Mouse (Mus musculus): Measurements from ENCODE around the gene Col20a1. TPM values are rescaled to one million over a fixed set of nuclear protein-coding genes. Genes with fewer than 3 reads are reported as not detected.
A peak's percentile ranks its signal among the peaks of the same experiment; 100 is the strongest.

The Col20a1 gene
- total and polyA plus RNA-seq, 2 experiments from 2014 or later, result 0.05 to 0.15 TPM

DNA sequence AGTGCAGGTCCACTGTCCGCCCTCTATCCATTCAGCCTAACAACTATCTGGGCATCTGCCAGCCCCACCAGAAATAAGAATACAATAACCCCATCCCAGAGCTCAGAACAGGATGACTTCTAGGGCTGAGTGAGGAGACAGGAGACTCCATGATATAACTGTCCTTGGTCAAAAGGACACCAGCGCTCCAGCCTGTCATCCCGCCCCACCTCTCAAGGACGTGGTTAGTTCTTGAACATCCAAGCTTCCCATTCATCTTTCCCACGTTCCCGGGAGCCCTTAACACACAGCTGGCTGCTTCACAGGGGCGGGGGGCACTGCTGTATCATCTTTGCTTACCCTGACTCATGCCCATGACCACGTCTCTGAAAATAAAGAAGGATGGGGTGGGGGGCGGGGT is 62.7 kb downstream of the Col20a1 start:
- no peak for ATAC-seq (ENCODE audit: insufficient read depth, low read depth)
- Histone ChIP-seq H3K36me3 (replicated peaks; ENCODE audit: control insufficient read depth, insufficient read depth, low read length) (no peaks in the 10 kb centered on the region), H3K9ac (replicated peaks; ENCODE audit: low read depth, low read length) (no peak overlapping the region), H3K27me3 (ENCODE audit: control insufficient read depth, insufficient read depth, low read length) (peaks cover 28% of the 10 kb centered on the region), H3K4me2 (ENCODE audit: low read depth, low read length) (no peak overlapping the region), H3K9me3 (replicated peaks; ENCODE audit: control insufficient read depth, low read length) (no peaks in the 10 kb centered on the region), H3K27ac (ENCODE audit: low read depth) (no peak overlapping the region), H3K4me1 (ENCODE audit: control insufficient read depth, insufficient read depth) (no peaks in the 10 kb centered on the region), H3K4me3 (ENCODE audit: low read depth, low read length) (no peak overlapping the region)
- TF ChIP-seq CTCF (IDR thresholded peaks at IDR 0.05; ENCODE audit: low read depth) (no peak), EP300 (IDR thresholded peaks at IDR 0.05; ENCODE audit: low read depth) (no peak)
- WGBS, result 76% methylated on average over 9 of the region's 9 CpGs
- no peak for DNase-seq (ENCODE audit: low spot score)

DNA sequence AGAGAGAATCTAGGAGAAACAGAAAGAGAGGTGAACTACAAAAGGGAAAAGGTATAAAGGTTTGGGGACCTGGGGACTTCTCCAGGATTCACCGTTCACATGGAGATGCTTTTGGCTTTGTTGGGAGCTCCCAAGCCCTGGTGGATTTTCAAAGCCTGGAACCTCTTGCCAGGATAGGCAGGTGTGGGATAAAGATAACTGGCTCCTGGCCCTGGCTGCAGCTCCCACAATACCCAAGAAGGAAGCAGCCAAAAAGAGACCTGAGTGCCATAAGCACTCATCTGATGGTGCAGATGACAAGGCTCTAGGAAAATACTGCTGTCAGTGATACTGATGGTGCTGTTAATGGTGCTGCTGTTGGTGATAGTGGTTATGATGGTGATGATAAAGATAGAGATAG is 65.8 kb downstream of the Col20a1 start:
- Histone ChIP-seq H3K27me3 (ENCODE audit: control insufficient read depth, insufficient read depth, low read length) (peaks cover 34% of the 10 kb centered on the region), H3K9ac (replicated peaks; ENCODE audit: low read depth, low read length) (no peak overlapping the region), H3K4me2 (ENCODE audit: low read depth, low read length) (no peak overlapping the region), H3K27ac (ENCODE audit: low read depth) (no peak overlapping the region), H3K36me3 (replicated peaks; ENCODE audit: control insufficient read depth, insufficient read depth, low read length) (no peaks in the 10 kb centered on the region), H3K4me1 (ENCODE audit: control insufficient read depth, insufficient read depth) (no peaks in the 10 kb centered on the region), H3K9me3 (replicated peaks; ENCODE audit: control insufficient read depth, low read length) (no peaks in the 10 kb centered on the region), H3K4me3 (ENCODE audit: low read depth, low read length) (no peak overlapping the region)
- ATAC-seq (ENCODE audit: insufficient read depth, low read depth) (no peak), DNase-seq (ENCODE audit: low spot score) (no peak)
- TF ChIP-seq CTCF (IDR thresholded peaks at IDR 0.05; ENCODE audit: low read depth) (no peak), EP300 (IDR thresholded peaks at IDR 0.05; ENCODE audit: low read depth) (no peak)
- WGBS, result 94% methylated on average over 1 of the region's 1 CpGs

DNA sequence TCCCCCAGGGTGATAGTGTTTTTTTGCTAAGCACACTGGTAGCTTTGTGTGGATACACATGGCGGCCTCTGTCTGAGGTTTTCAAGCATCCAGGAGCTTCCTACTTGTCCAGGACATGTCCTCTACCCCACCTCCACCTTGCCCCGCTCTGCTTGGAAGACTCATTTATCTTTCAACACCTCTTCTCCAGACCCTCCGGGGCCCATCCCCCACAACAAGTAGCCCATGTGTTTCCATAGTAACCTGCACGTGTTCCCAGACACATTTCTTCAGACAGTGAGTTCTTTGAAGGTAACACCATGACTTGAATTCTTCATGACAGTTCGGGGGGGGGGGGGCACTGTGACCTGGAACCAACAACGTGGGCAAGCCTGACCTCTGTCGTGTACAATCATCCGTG is 71.0 kb downstream of the Col20a1 start:
- ATAC-seq (ENCODE audit: insufficient read depth, low read depth) (no peak), DNase-seq (ENCODE audit: low spot score) (no peak)
- peaks cover 20% of the 10 kb centered on the region for H3K27me3 ChIP-seq (ENCODE audit: control insufficient read depth, insufficient read depth, low read length)
- H3K9me3 ChIP-seq (replicated peaks; ENCODE audit: control insufficient read depth, low read length), result no peaks in the 10 kb centered on the region
- no peak overlapping the region for H3K9ac ChIP-seq (replicated peaks; ENCODE audit: low read depth, low read length)
- H3K4me3 ChIP-seq (ENCODE audit: low read depth, low read length), result no peak overlapping the region
- H3K36me3 ChIP-seq (replicated peaks; ENCODE audit: control insufficient read depth, insufficient read depth, low read length), result no peaks in the 10 kb centered on the region
- no peak overlapping the region for H3K4me2 ChIP-seq (ENCODE audit: low read depth, low read length)
- no peaks in the 10 kb centered on the region for H3K4me1 ChIP-seq (ENCODE audit: control insufficient read depth, insufficient read depth)
- TF ChIP-seq CTCF (IDR thresholded peaks at IDR 0.05; ENCODE audit: low read depth), result no peak
- no peak for TF ChIP-seq EP300 (IDR thresholded peaks at IDR 0.05; ENCODE audit: low read depth)
- WGBS, result 40% methylated on average over 8 of the region's 8 CpGs
- no peak overlapping the region for H3K27ac ChIP-seq (ENCODE audit: low read depth)

DNA sequence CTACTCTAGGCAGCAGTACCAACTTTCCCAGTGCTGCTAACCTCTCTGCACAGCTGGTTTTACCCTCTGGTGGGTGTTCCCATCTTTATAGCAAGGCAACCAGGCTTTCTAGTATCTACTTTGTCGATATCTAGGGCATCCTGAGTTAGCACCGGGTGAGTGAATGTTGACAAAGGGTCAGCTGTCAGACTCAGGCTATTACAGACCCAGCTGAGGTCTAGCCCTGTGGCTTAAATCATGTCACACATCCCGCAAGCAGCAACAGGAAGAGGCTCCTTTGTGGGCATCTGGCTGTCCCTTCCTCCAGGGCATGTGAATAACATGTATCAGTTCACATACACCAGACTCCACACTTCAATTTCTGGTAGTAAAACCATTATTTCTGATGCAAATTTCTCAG is 71.9 kb downstream of the Col20a1 start:
- 32% methylated on average over 3 of the region's 3 CpGs for WGBS
- DNase-seq (ENCODE audit: low spot score), result no peak
- Histone ChIP-seq H3K9me3 (replicated peaks; ENCODE audit: control insufficient read depth, low read length) (no peaks in the 10 kb centered on the region), H3K27me3 (ENCODE audit: control insufficient read depth, insufficient read depth, low read length) (peaks cover 22% of the 10 kb centered on the region), H3K4me3 (ENCODE audit: low read depth, low read length) (no peak overlapping the region), H3K9ac (replicated peaks; ENCODE audit: low read depth, low read length) (no peak overlapping the region), H3K4me1 (ENCODE audit: control insufficient read depth, insufficient read depth) (no peaks in the 10 kb centered on the region), H3K27ac (ENCODE audit: low read depth) (no peak overlapping the region), H3K4me2 (ENCODE audit: low read depth, low read length) (no peak overlapping the region), H3K36me3 (replicated peaks; ENCODE audit: control insufficient read depth, insufficient read depth, low read length) (no peaks in the 10 kb centered on the region)
- no peak for TF ChIP-seq EP300 (IDR thresholded peaks at IDR 0.05; ENCODE audit: low read depth)
- TF ChIP-seq CTCF (IDR thresholded peaks at IDR 0.05; ENCODE audit: low read depth), result no peak
- no peak for ATAC-seq (ENCODE audit: insufficient read depth, low read depth)

DNA sequence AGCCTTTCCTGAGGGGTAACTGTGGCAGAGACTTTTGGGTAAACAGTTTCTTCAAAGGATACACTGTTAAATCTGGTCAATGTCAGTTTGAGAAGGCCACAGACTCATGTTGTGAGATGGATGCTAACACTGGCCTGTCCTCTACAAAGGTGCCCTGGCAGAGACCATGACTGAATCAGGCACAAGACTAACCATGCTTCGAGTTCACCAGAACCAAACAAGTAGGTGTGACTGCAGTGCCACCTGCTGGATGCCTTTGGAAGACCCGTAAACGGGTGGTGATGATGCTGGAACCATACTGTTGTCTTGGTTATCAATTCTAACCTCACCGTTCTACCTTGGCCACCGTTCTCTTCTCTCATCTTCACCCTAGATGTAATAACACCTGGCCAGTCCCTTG is 73.8 kb downstream of the Col20a1 start:
- Histone ChIP-seq H3K4me2 (ENCODE audit: low read depth, low read length) (no peak overlapping the region), H3K36me3 (replicated peaks; ENCODE audit: control insufficient read depth, insufficient read depth, low read length) (no peaks in the 10 kb centered on the region), H3K4me3 (ENCODE audit: low read depth, low read length) (no peak overlapping the region), H3K9ac (replicated peaks; ENCODE audit: low read depth, low read length) (no peak overlapping the region), H3K27ac (ENCODE audit: low read depth) (no peak overlapping the region), H3K27me3 (ENCODE audit: control insufficient read depth, insufficient read depth, low read length) (peaks cover 19% of the 10 kb centered on the region), H3K4me1 (ENCODE audit: control insufficient read depth, insufficient read depth) (no peaks in the 10 kb centered on the region), H3K9me3 (replicated peaks; ENCODE audit: control insufficient read depth, low read length) (no peaks in the 10 kb centered on the region)
- 21% methylated on average over 5 of the region's 5 CpGs for WGBS
- DNase-seq (ENCODE audit: low spot score), result peak; percentile 50
- ATAC-seq (ENCODE audit: insufficient read depth, low read depth), result peak; percentile 30; the same call in 1 of the 2 replicates
- TF ChIP-seq EP300 (IDR thresholded peaks at IDR 0.05; ENCODE audit: low read depth), result no peak
- peak; percentile 88 for TF ChIP-seq CTCF (IDR thresholded peaks at IDR 0.05; ENCODE audit: low read depth)

DNA sequence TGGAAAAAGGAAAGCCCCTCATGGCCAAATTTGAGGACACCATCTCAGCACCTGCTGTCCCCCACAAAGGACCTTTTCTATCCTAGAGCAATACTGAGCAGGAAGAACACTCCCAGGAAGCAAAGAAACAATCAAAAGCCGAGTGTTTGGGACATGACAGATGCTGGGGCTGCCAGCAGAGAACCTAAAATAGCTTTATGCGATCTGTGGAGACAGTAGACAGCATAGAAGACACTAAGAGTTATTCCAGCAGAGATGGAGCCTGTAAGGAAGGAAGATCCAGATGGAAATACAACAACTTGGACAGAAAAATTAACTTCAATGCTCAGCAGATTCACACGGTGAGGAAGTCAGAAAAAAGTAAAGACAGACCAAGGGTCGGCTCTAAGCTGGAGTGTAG is 79.5 kb downstream of the Col20a1 start:
- TF ChIP-seq EP300 (IDR thresholded peaks at IDR 0.05; ENCODE audit: low read depth), result no peak
- no peak for TF ChIP-seq CTCF (IDR thresholded peaks at IDR 0.05; ENCODE audit: low read depth)
- WGBS, result 39% methylated on average over 4 of the region's 4 CpGs
- no peak overlapping the region for H3K27ac ChIP-seq (ENCODE audit: low read depth)
- no peaks in the 10 kb centered on the region for H3K9me3 ChIP-seq (replicated peaks; ENCODE audit: control insufficient read depth, low read length)
- H3K4me1 ChIP-seq (ENCODE audit: control insufficient read depth, insufficient read depth), result no peaks in the 10 kb centered on the region
- DNase-seq (ENCODE audit: low spot score) (no peak), ATAC-seq (ENCODE audit: insufficient read depth, low read depth) (no peak)
- H3K4me2 ChIP-seq (ENCODE audit: low read depth, low read length), result no peak overlapping the region
- H3K27me3 ChIP-seq (ENCODE audit: control insufficient read depth, insufficient read depth, low read length), result peaks cover 11% of the 10 kb centered on the region; the same call in 1 of the 2 replicates
- no peaks in the 10 kb centered on the region for H3K36me3 ChIP-seq (replicated peaks; ENCODE audit: control insufficient read depth, insufficient read depth, low read length)
- no peak overlapping the region for H3K9ac ChIP-seq (replicated peaks; ENCODE audit: low read depth, low read length)
- no peak overlapping the region for H3K4me3 ChIP-seq (ENCODE audit: low read depth, low read length)

Other genes with a start within 250 kb of the Col20a1 start
- not detected in 2 replicates for gene Bhlhe23, start 209.6 kb upstream of the Col20a1 start, total RNA-seq (2014; rRNA removed; ENCODE audit: low replicate concordance)
- not detected in 2 replicates for gene Bhlhe23, start 209.6 kb upstream of the Col20a1 start, polyA plus RNA-seq (2015; fragmentation: Nextera tagmentation; extraction: Ambion mirVana)
- gene Ythdf1, start 65.6 kb upstream of the Col20a1 start, total RNA-seq (2014; rRNA removed; ENCODE audit: low replicate concordance), result 15.8 and 51.0 TPM in 2 replicates
- gene Ythdf1, start 65.6 kb upstream of the Col20a1 start, polyA plus RNA-seq (2015; fragmentation: Nextera tagmentation; extraction: Ambion mirVana), result 27.1 and 27.7 TPM in 2 replicates
- 0.84 TPM in 1 of 2 replicates, not detected in the other for gene Birc7, start 57.5 kb upstream of the Col20a1 start, total RNA-seq (2014; rRNA removed; ENCODE audit: low replicate concordance)
- 0.07 and 0.10 TPM in 2 replicates for gene Birc7, start 57.5 kb upstream of the Col20a1 start, polyA plus RNA-seq (2015; fragmentation: Nextera tagmentation; extraction: Ambion mirVana)
- 8.6 and 9.8 TPM in 2 replicates for gene Nkain4, start 31.8 kb upstream of the Col20a1 start, total RNA-seq (2014; rRNA removed; ENCODE audit: low replicate concordance)
- 27.6 and 29.6 TPM in 2 replicates for gene Nkain4, start 31.8 kb upstream of the Col20a1 start, polyA plus RNA-seq (2015; fragmentation: Nextera tagmentation; extraction: Ambion mirVana)
- 40.9 and 58.7 TPM in 2 replicates for gene Arfgap1, start 19.3 kb upstream of the Col20a1 start, total RNA-seq (2014; rRNA removed; ENCODE audit: low replicate concordance)
- gene Arfgap1, start 19.3 kb upstream of the Col20a1 start, polyA plus RNA-seq (2015; fragmentation: Nextera tagmentation; extraction: Ambion mirVana), result 51.0 and 51.4 TPM in 2 replicates
- 0.81 TPM in 1 of 2 replicates, not detected in the other for gene Chrna4, start 57.0 kb downstream of the Col20a1 start, total RNA-seq (2014; rRNA removed; ENCODE audit: low replicate concordance)
- 0.05 and 0.12 TPM in 2 replicates for gene Chrna4, start 57.0 kb downstream of the Col20a1 start, polyA plus RNA-seq (2015; fragmentation: Nextera tagmentation; extraction: Ambion mirVana)
- 0.04 and 0.08 TPM in 2 replicates for gene Kcnq2, start 148.8 kb downstream of the Col20a1 start, total RNA-seq (2014; rRNA removed; ENCODE audit: low replicate concordance)
- not detected in 2 replicates for gene Kcnq2, start 148.8 kb downstream of the Col20a1 start, polyA plus RNA-seq (2015; fragmentation: Nextera tagmentation; extraction: Ambion mirVana)
- gene Eef1a2, start 170.5 kb downstream of the Col20a1 start, total RNA-seq (2014; rRNA removed; ENCODE audit: low replicate concordance), result 263 and 291 TPM in 2 replicates
- 19.9 and 21.6 TPM in 2 replicates for gene Eef1a2, start 170.5 kb downstream of the Col20a1 start, polyA plus RNA-seq (2015; fragmentation: Nextera tagmentation; extraction: Ambion mirVana)
- gene Ppdpf, start 200.7 kb downstream of the Col20a1 start, total RNA-seq (2014; rRNA removed; ENCODE audit: low replicate concordance), result 154 and 155 TPM in 2 replicates
- 145 and 157 TPM in 2 replicates for gene Ppdpf, start 200.7 kb downstream of the Col20a1 start, polyA plus RNA-seq (2015; fragmentation: Nextera tagmentation; extraction: Ambion mirVana)
- gene Ptk6, start 216.3 kb downstream of the Col20a1 start, total RNA-seq (2014; rRNA removed; ENCODE audit: low replicate concordance), result not detected in 2 replicates
- gene Ptk6, start 216.3 kb downstream of the Col20a1 start, polyA plus RNA-seq (2015; fragmentation: Nextera tagmentation; extraction: Ambion mirVana), result not detected in 2 replicates
- gene Srms, start 226.7 kb downstream of the Col20a1 start, total RNA-seq (2014; rRNA removed; ENCODE audit: low replicate concordance), result 0.04 TPM in 1 of 2 replicates, not detected in the other
- 0.08 and 0.10 TPM in 2 replicates for gene Srms, start 226.7 kb downstream of the Col20a1 start, polyA plus RNA-seq (2015; fragmentation: Nextera tagmentation; extraction: Ambion mirVana)
- gene Fndc11, start 233.5 kb downstream of the Col20a1 start, total RNA-seq (2014; rRNA removed; ENCODE audit: low replicate concordance), result not detected in 2 replicates
- not detected in 2 replicates for gene Fndc11, start 233.5 kb downstream of the Col20a1 start, polyA plus RNA-seq (2015; fragmentation: Nextera tagmentation; extraction: Ambion mirVana)